Mouse (Mus musculus) limb, embryonic 11.5 days (tissue): ENCODE data around the gene App. TPM values are rescaled to one million over a fixed set of nuclear protein-coding genes. Genes with fewer than 3 reads are reported as not detected.

Experiments used
- ATAC-seq: fragments of 200-750 bp; cut with Nextera tagmentation; 2 replicates; pipeline ENCODE4 v1.8.0; 2017; ENCODE audit warnings: low read depth; ENCODE audit not compliant: insufficient number of reproducible peaks, low FRiP score, low TSS enrichment
- DNase-seq: peaks from one replicate; pipeline ENCODE4 v3.0.0-alpha.2; 2015; ENCODE audit warnings: low spot score
- H3K27ac ChIP-seq: fragments of 300-500 bp; sonication (generic); replicated peaks from 2 replicates; pipeline ENCODE4 v1.5.1; 2014; ENCODE audit warnings: low read depth, mild to moderate bottlenecking, low read length
- H3K27me3 ChIP-seq: fragments of 300-500 bp; sonication (generic); 2 replicates; pipeline ENCODE4 v1.6.1; 2014; ENCODE audit warnings: mild to moderate bottlenecking, low read length, mixed read lengths; ENCODE audit not compliant: control insufficient read depth, insufficient read depth
- H3K36me3 ChIP-seq: fragments of 300-500 bp; sonication (generic); 2 replicates; pipeline ENCODE4 v1.6.1; 2014; ENCODE audit warnings: mild to moderate bottlenecking, low read length, moderate library complexity, mixed read lengths; ENCODE audit not compliant: control insufficient read depth, insufficient read depth
- H3K4me1 ChIP-seq: fragments of 300-500 bp; sonication (generic); 2 replicates; pipeline ENCODE4 v1.6.1; 2014; ENCODE audit warnings: low read length, mixed read lengths; ENCODE audit not compliant: control insufficient read depth, insufficient read depth
- H3K4me2 ChIP-seq: fragments of 300-500 bp; sonication (generic); 2 replicates; pipeline ENCODE4 v1.6.1; 2014; ENCODE audit warnings: low read depth, mild to moderate bottlenecking, moderate library complexity; ENCODE audit not compliant: severe bottlenecking
- H3K4me3 ChIP-seq: fragments of 300-500 bp; sonication (generic); 2 replicates; pipeline ENCODE4 v1.5.1; 2014; ENCODE audit warnings: low read depth, low read length
- H3K9ac ChIP-seq: fragments of 300-500 bp; sonication (generic); 2 replicates; pipeline ENCODE4 v1.6.1; 2014; ENCODE audit warnings: mild to moderate bottlenecking, low read length
- H3K9me3 ChIP-seq: fragments of 300-500 bp; sonication (generic); 2 replicates; pipeline ENCODE4 v1.6.1; 2016; ENCODE audit warnings: low read length; ENCODE audit not compliant: control insufficient read depth
- WGBS: fragments of 180-500 bp; shearing (Covaris S2); extraction: QIAGEN DNeasy Blood & Tissue Kit; methylation state at CpG from one replicate; pipeline ENCODE4 v1.1.7; 2014; 5-methylcytosine and 5-hydroxymethylcytosine counted together
- polyA plus RNA-seq: library from polyadenylated mRNA; unstranded; fragments of >200 nt; fragmentation: Nextera tagmentation; extraction: Ambion mirVana; gene quantifications from 2 replicates; pipeline ENCODE4 v1.2.1, GENCODE M21; 2014

App gene
- polyA plus RNA-seq, 1 experiment from 2014 or later, result 93.6 TPM

DNA sequence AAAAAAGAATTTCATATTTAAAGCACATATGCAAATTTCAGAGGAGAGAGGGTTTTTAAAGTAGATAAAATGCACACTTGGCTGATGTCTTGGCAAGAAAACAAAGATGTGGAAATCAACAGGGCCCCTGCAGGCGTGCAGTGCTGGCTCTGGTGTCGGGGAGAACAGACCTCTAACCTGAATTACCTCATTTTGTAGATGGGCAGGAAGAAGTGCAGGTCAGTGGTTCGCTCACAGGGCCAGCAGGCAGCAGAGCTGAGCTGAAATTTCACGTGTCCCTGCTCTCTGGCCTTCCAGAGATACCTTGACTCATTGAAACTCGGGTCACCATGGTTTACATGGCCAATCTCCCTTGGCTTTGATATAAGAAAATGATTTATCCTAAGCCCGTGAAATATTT is 87.7 kb downstream of the App start:
- Histone ChIP-seq H3K36me3 (no peaks in the 10 kb centered on the region), H3K9me3 (no peaks in the 10 kb centered on the region), H3K9ac (no peak overlapping the region), H3K4me2 (no peak overlapping the region), H3K27me3 (no peaks in the 10 kb centered on the region), H3K4me3 (no peak overlapping the region), H3K27ac (no peak overlapping the region), H3K4me1 (no peaks in the 10 kb centered on the region)
- DNase-seq (no peak), ATAC-seq (no peak)
- WGBS, result 77% methylated on average over 6 of the region's 6 CpGs

GRCm38 (mm10) chr16:85084152-85084551 is 89.4 kb downstream of the App start:
- H3K27ac ChIP-seq, result no peak overlapping the region
- ATAC-seq, result no peak
- H3K9me3 ChIP-seq, result no peaks in the 10 kb centered on the region
- H3K9ac ChIP-seq, result no peak overlapping the region
- no peak overlapping the region for H3K4me2 ChIP-seq
- no peaks in the 10 kb centered on the region for H3K36me3 ChIP-seq
- no peaks in the 10 kb centered on the region for H3K27me3 ChIP-seq
- WGBS, result 92% methylated on average over 1 of the region's 1 CpGs
- DNase-seq, result no peak
- H3K4me1 ChIP-seq, result no peaks in the 10 kb centered on the region
- no peak overlapping the region for H3K4me3 ChIP-seq

- Histone ChIP-seq H3K4me1 (no peaks in the 10 kb centered on the region), H3K27ac (no peak overlapping the region), H3K4me3 (no peak overlapping the region), H3K36me3 (0 out of 2 replicates have a peak, but pooled peaks cover 2% of the 10 kb centered on the region), H3K9me3 (no peaks in the 10 kb centered on the region), H3K4me2 (no peak overlapping the region), H3K9ac (no peak overlapping the region), H3K27me3 (no peaks in the 10 kb centered on the region)
- ATAC-seq (no peak), DNase-seq (no peak)
- WGBS, result 75% methylated on average over 2 of the region's 2 CpGs
Observed at GRCm38 (mm10) chr16:85075330-85075729, 98.2 kb downstream of the App start.

GRCm38 (mm10) chr16:85074889-85075288 is 98.7 kb downstream of the App start:
- H3K36me3 ChIP-seq, result 0 out of 2 replicates have a peak, but pooled peaks cover 2% of the 10 kb centered on the region
- ATAC-seq (no peak), DNase-seq (no peak)
- H3K4me1 ChIP-seq, result no peaks in the 10 kb centered on the region
- no peak overlapping the region for H3K9ac ChIP-seq
- no peak overlapping the region for H3K4me3 ChIP-seq
- H3K4me2 ChIP-seq, result no peak overlapping the region
- no peak overlapping the region for H3K27ac ChIP-seq
- WGBS, result 81% methylated on average over 6 of the region's 6 CpGs
- H3K9me3 ChIP-seq, result no peaks in the 10 kb centered on the region
- H3K27me3 ChIP-seq, result no peaks in the 10 kb centered on the region

DNA sequence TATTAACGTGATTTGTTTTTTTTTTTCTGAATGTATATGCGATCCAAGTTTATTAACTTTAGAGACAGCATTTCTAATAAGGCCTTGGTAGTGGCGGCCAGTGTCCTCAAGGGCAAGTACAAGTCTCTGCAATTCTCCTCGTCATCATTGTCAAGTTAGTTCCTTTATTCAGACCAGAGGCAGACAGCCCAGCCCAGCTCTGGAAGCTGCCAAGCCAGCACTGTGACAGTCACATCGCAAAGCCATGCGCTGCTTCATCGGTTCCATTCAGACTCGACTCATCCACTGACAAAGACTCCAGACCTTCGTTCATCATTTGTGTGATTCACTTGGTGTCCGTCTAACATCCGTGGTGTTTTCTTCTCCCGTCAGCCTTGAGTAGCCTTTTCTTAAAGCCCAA is 100.9 kb downstream of the App start:
- 95% methylated on average over 12 of the region's 12 CpGs for WGBS
- Histone ChIP-seq H3K4me3 (no peak overlapping the region), H3K9me3 (no peaks in the 10 kb centered on the region), H3K4me2 (no peak overlapping the region), H3K4me1 (no peaks in the 10 kb centered on the region), H3K27ac (no peak overlapping the region), H3K27me3 (no peaks in the 10 kb centered on the region), H3K36me3 (no peaks in the 10 kb centered on the region), H3K9ac (no peak overlapping the region)
- ATAC-seq (no peak), DNase-seq (no peak)

GRCm38 (mm10) chr16:85071791-85072190 is 101.8 kb downstream of the App start:
- Histone ChIP-seq H3K4me3 (no peak overlapping the region), H3K9ac (no peak overlapping the region), H3K4me2 (no peak overlapping the region), H3K27me3 (no peaks in the 10 kb centered on the region), H3K4me1 (no peaks in the 10 kb centered on the region), H3K36me3 (no peaks in the 10 kb centered on the region), H3K9me3 (no peaks in the 10 kb centered on the region), H3K27ac (no peak overlapping the region)
- ATAC-seq (no peak), DNase-seq (no peak)
- 97% methylated on average over 12 of the region's 12 CpGs for WGBS

DNA sequence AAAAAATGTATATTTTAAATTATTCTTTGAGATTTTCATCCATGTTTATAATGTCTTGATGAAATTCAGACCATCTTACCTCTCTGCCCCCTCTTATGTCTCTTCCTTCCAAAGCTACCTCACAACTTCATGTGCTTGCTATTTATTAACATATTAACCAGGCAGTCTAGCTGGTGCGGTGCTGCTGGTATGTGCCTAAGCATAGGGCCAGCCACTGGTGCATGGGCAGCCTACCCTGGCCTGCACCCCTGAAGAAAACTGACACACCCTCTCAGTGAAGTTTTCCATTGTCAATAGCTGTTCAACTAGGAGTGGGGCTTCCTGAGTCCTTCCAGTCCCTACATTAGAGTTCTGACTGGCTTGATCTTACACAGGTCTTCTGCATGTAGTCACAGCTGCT is 102.3 kb downstream of the App start:
- Histone ChIP-seq H3K27me3 (no peaks in the 10 kb centered on the region), H3K36me3 (no peaks in the 10 kb centered on the region), H3K4me1 (no peaks in the 10 kb centered on the region), H3K4me2 (no peak overlapping the region), H3K27ac (no peak overlapping the region), H3K4me3 (no peak overlapping the region), H3K9ac (no peak overlapping the region), H3K9me3 (no peaks in the 10 kb centered on the region)
- ATAC-seq (no peak), DNase-seq (no peak)
- 100% methylated on average over 1 of the region's 1 CpGs for WGBS

DNA sequence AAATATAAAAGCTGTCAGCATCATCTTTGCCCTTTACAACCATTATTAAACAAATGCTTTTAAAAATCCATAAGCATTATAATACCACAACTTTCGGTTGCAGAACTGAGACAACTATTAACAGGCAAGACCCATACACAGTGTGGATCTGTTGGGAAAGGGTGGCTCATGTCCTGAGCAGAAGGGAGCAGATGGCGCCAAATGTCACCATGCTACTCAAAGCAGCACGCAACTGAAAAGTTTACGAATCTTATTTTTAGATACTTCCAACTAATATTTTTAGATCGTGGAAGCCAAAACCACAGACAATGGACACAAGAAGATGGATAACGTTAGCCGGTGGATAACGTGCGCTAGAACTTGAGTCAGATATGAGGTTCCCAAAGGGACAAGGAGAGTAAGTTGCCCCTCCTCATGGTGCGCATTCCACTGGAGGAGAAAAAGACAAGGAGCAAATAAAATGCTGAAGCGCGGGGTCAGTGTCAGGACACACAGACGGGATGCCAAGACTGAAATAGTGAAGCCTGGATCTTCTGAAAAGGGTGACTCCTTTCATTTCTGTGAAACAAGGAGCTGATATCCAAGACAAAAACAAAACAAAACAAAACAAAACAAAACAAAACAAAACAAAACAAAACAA is 106.2 kb downstream of the App start:
- no peak overlapping the region for H3K9ac ChIP-seq
- H3K27ac ChIP-seq, result no peak overlapping the region
- no peaks in the 10 kb centered on the region for H3K36me3 ChIP-seq
- H3K4me1 ChIP-seq, result no peaks in the 10 kb centered on the region
- no peaks in the 10 kb centered on the region for H3K27me3 ChIP-seq
- ATAC-seq, result no peak
- 93% methylated on average over 13 of the region's 13 CpGs for WGBS
- no peak overlapping the region for H3K4me2 ChIP-seq
- H3K9me3 ChIP-seq, result no peaks in the 10 kb centered on the region
- H3K4me3 ChIP-seq, result no peak overlapping the region
- DNase-seq, result no peak

DNA sequence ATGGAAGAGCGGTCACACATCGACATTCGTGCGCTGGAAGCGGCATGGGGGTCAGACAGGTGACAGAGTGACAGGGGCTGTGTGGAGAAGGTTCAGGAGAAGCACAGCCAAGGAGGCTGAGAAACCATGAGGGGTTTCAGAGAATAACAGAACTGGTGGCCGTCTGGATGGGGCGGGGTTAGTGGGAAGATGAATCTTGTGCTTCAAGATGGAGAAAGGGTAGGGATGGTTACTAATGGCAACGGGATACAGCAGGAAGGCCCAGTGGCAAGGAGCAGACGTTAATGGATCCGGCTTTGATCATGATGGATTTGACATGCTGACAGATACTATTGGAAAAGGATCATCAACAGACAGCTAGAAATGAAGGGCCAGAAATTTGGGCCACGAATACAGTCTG is 107.3 kb downstream of the App start:
- DNase-seq, result no peak
- WGBS, result 81% methylated on average over 11 of the region's 11 CpGs
- 0 out of 2 replicates have a peak, but pooled peaks cover 2% of the 10 kb centered on the region for H3K36me3 ChIP-seq
- H3K4me3 ChIP-seq, result no peak overlapping the region
- H3K4me2 ChIP-seq, result no peak overlapping the region
- H3K27me3 ChIP-seq, result no peaks in the 10 kb centered on the region
- H3K9me3 ChIP-seq, result no peaks in the 10 kb centered on the region
- no peak overlapping the region for H3K9ac ChIP-seq
- no peak overlapping the region for H3K27ac ChIP-seq
- ATAC-seq, result no peak
- H3K4me1 ChIP-seq, result no peaks in the 10 kb centered on the region
